Mouse (Mus musculus) stomach, postnatal 0 days (tissue): ENCODE measurements at regions not wholly inside any gene's neighbourhood (a gene's known extent, or its start where the extent isn't known, plus 50 kb on each side); places are given as distances from the start of the nearest gene placed in this dataset.

Experiments used
- CTCF ChIP-seq: IDR thresholded peaks from 2 replicates; pipeline ENCODE4 v1.5.1; 2016; ENCODE audit warnings: antibody characterized with exemption, low read depth, mild to moderate bottlenecking, moderate library complexity
- EP300 ChIP-seq: optimal IDR thresholded peaks from 2 replicates; pipeline ENCODE3; 2016; ENCODE audit warnings: antibody characterized with exemption

- TF ChIP-seq CTCF, result no peak
- no peak for TF ChIP-seq EP300
Measured at GRCm38 (mm10) chr15:60431916-60432315, 415.5 kb upstream of the 4933412E24Rik start.
